Mouse (Mus musculus): ENCODE data around the gene Dazap1. TPM values are rescaled to one million over a fixed set of nuclear protein-coding genes. Genes with fewer than 3 reads are reported as not detected.

The Dazap1 gene
- polyA plus RNA-seq, 1 experiment from 2014 or later: 45.8 TPM

DNA sequence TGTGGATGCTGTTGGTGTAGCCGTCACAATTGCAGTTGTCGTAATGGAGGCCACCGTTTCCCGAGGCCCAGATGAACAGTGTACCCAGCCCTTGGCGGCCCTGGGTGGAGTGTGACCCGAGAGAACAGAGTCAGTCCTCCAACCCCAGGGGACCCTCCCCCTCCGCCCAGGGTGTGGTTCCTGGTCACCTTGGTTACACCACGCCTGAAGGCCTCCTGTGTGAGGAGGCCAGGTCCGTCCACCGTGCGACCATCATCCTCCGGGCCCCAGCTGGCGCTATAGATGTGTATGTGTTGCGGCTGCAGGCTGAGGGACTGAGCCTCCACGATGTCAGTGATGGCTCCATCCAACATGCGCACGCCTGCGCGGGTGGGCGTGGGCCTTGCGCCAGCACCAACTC is 63.8 kb downstream of the Dazap1 start:
- Histone ChIP-seq H3K27me3 (ENCODE audit: control insufficient read depth, insufficient read depth, low read length) (no peaks in the 10 kb centered on the region), H3K4me1 (ENCODE audit: control insufficient read depth, insufficient read depth, low read length) (peaks cover 19% of the 10 kb centered on the region; the same call in 1 of the 2 replicates)
- 77% methylated on average over 21 of the region's 21 CpGs for WGBS

DNA sequence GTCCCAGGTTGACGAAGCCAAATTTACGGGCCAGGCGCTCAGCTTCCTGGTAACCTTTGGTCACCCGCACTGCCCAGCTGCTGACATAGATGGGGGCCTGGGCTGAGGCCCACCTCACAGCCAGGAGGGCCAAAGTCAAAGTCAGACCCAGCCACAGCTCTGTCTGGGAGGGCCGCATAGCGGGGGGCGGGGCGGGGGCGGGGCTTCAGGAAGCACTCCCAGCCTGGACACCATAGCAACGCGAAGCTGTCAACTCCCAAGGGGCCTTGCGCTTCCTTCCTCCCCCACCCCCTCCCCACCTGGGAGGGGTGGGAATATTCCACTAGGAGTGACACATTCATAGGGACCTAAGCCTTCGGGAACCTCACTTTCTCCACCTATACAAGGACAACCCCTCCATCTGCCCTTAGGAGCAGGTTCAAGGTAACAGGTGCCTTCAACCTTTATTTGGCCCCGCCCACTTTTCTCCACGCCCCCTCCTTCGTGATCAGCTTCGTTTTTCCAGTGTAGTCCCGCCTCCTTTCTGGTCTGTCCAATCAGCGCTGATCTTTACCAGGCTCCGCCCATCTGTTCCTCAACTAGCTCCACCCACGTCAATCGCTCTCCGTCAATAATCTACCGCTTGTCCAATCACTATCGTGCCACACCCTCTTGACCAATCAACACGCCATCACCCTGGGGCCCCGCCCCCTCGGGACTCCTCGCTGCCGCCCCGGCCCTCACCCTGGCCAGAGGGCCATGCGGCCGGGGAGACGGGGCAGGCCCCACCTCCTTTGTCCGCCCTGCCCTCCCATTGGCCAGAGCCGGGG is 68.2 kb downstream of the Dazap1 start, which contains the start of the genes Pcsk4 and Reep6:
Gene Pcsk4, minus strand, starts transcription at position 226 of the 809 bp plus-strand sequence.
Gene Reep6, plus strand, starts transcription at position 681 of the 809 bp plus-strand sequence.
- peak; percentile 96 for ATAC-seq (ENCODE audit: low FRiP score, low TSS enrichment)
- Histone ChIP-seq H3K9me3 (ENCODE audit: control insufficient read depth, low read length) (no peaks in the 10 kb centered on the region), H3K9ac (ENCODE audit: low read depth, low read length) (peak within 1 kb of the TSS; percentile 58), H3K4me2 (replicated peaks; ENCODE audit: low read depth, low read length) (peak within 1 kb of the TSS; percentile 91), H3K36me3 (ENCODE audit: control insufficient read depth, insufficient read depth, low read length) (no peaks in the 10 kb centered on the region), H3K27me3 (ENCODE audit: control insufficient read depth, insufficient read depth, low read length) (peaks cover 6% of the 10 kb centered on the region), H3K27ac (ENCODE audit: low read depth, low read length) (no peak within 1 kb of the TSS), H3K4me1 (ENCODE audit: control insufficient read depth, insufficient read depth, low read length) (peaks cover 11% of the 10 kb centered on the region), H3K4me3 (ENCODE audit: low read length) (peak within 1 kb of the TSS; percentile 44)
- WGBS: 3% methylated on average over 36 of the region's 36 CpGs

More for the DNA sequence above, 63.8 kb downstream of the Dazap1 start:
- Histone ChIP-seq H3K4me2 (replicated peaks; ENCODE audit: low read depth, low read length) (no peak overlapping the region), H3K9me3 (ENCODE audit: control insufficient read depth, low read length) (no peaks in the 10 kb centered on the region), H3K36me3 (ENCODE audit: control insufficient read depth, insufficient read depth, low read length) (no peaks in the 10 kb centered on the region), H3K4me3 (ENCODE audit: low read length) (no peak overlapping the region), H3K9ac (ENCODE audit: low read depth, low read length) (no peak overlapping the region), H3K27ac (ENCODE audit: low read depth, low read length) (no peak overlapping the region)
- no peak for ATAC-seq (ENCODE audit: low FRiP score, low TSS enrichment)

DNA sequence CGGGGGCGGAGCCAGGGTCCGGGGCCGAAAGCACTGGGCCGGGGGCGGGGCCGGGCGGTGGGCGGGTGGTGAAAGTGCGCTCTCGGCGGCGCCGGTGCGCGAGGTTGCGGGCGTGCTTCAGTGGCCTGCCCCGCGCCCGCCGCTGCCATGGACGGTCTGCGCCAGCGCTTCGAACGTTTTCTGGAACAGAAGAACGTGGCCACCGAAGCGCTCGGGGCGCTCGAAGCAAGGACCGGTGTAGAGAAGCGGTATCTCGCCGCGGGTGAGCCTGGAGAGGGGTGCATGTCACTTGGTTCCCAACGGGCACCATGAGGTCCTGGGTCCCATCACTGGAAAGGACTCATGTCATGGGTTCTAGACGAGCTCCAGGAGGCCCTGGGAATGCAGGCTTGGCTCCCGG is 68.8 kb downstream of the Dazap1 start:
- H3K9ac ChIP-seq (ENCODE audit: low read depth, low read length): peak overlapping the region; percentile 58

DNA sequence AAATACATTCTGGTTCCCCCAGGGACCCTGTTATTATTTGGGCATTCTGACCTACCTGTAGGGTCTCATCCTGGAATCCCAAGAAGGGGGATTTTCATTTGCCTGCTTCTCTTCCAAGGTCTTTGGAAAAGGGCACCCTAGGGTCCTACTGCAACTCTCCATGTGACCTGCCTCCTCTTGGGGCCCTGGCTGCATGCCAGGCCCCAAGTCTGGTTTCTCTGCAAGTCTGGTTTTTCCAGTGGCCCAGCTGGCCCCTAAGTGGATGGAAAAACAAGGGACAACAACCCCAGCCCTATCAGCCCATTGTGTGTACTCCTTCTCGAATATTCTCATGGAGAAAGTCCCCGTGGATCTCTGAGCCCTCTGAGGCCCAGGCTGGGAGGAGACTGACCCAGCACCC is 69.6 kb downstream of the Dazap1 start:
- Histone ChIP-seq H3K4me3 (ENCODE audit: low read length) (peak overlapping the region; percentile 44; the same call in 1 of the 2 replicates), H3K4me1 (ENCODE audit: control insufficient read depth, insufficient read depth, low read length) (peaks cover 11% of the 10 kb centered on the region), H3K4me2 (replicated peaks; ENCODE audit: low read depth, low read length) (no peak overlapping the region; the same call in 1 of the 2 replicates), H3K27me3 (ENCODE audit: control insufficient read depth, insufficient read depth, low read length) (peaks cover 6% of the 10 kb centered on the region), H3K9me3 (ENCODE audit: control insufficient read depth, low read length) (no peaks in the 10 kb centered on the region), H3K9ac (ENCODE audit: low read depth, low read length) (peak overlapping the region; percentile 58; the same call in 1 of the 2 replicates), H3K27ac (ENCODE audit: low read depth, low read length) (no peak overlapping the region), H3K36me3 (ENCODE audit: control insufficient read depth, insufficient read depth, low read length) (no peaks in the 10 kb centered on the region; the same call in 1 of the 2 replicates)
- ATAC-seq (ENCODE audit: low FRiP score, low TSS enrichment): no peak
- WGBS: 76% methylated on average over 2 of the region's 2 CpGs

More for the DNA sequence above, 68.8 kb downstream of the Dazap1 start:
- peaks cover 6% of the 10 kb centered on the region for H3K27me3 ChIP-seq (ENCODE audit: control insufficient read depth, insufficient read depth, low read length)
- H3K9me3 ChIP-seq (ENCODE audit: control insufficient read depth, low read length): no peaks in the 10 kb centered on the region
- peak overlapping the region; percentile 44 for H3K4me3 ChIP-seq (ENCODE audit: low read length)
- no peak overlapping the region for H3K27ac ChIP-seq (ENCODE audit: low read depth, low read length)
- peak overlapping the region; percentile 91 for H3K4me2 ChIP-seq (replicated peaks; ENCODE audit: low read depth, low read length)
- H3K36me3 ChIP-seq (ENCODE audit: control insufficient read depth, insufficient read depth, low read length): no peaks in the 10 kb centered on the region
- WGBS: 1% methylated on average over 30 of the region's 41 CpGs
- no peak for ATAC-seq (ENCODE audit: low FRiP score, low TSS enrichment)
- H3K4me1 ChIP-seq (ENCODE audit: control insufficient read depth, insufficient read depth, low read length): peaks cover 11% of the 10 kb centered on the region

DNA sequence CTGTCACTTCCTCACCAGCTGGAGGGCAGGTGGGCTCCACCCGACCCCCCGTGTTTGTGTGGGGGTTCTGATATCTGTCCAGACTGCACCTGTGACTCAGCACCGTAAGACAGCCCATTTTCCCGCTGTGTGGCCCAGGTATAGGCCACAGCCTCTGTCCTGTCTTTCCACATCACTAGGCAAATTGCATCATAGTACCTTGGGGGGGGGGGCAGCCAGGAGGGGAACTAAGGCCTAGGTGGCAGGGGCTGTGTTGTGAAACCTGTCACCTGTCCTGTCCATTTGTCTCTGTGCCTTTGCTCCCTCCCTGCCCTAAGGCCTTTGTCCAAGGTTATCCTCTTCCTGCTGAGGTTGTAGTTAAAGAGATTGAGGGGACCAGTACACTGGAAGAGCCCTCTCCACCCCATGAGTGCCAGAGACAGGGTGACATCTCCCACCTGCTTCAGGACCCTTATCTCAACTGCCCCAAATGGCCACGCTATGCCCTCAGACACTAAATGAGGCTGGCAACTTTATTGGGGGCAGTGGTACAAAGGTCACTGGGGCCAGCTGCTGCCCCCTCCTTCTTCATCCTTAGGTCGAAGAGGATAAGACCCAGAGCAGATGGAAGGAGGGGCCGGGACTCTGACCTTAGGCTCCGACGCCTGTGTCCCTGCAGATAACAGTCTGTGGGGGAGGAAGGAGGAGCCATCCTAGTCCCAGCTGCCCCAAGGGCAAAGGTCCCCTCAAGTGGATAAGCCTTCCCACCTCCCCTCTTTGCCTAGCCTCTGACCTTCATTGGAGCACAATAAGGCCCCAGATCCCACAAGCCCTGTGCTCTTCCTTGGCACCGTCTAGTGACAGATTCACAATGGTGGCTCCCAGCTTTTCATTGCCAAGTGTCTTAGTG is 70.6 kb downstream of the Dazap1 start:
- H3K9ac ChIP-seq (ENCODE audit: low read depth, low read length): no peak overlapping the region
- no peak overlapping the region for H3K27ac ChIP-seq (ENCODE audit: low read depth, low read length)
- WGBS: 54% methylated on average over 10 of the region's 10 CpGs
- no peak overlapping the region for H3K4me2 ChIP-seq (replicated peaks; ENCODE audit: low read depth, low read length)
- ATAC-seq (ENCODE audit: low FRiP score, low TSS enrichment): no peak
- no peaks in the 10 kb centered on the region for H3K9me3 ChIP-seq (ENCODE audit: control insufficient read depth, low read length)
- peaks cover 11% of the 10 kb centered on the region for H3K4me1 ChIP-seq (ENCODE audit: control insufficient read depth, insufficient read depth, low read length)
- H3K36me3 ChIP-seq (ENCODE audit: control insufficient read depth, insufficient read depth, low read length): no peaks in the 10 kb centered on the region; the same call in 1 of the 2 replicates
- H3K4me3 ChIP-seq (ENCODE audit: low read length): no peak overlapping the region
- peaks cover 6% of the 10 kb centered on the region for H3K27me3 ChIP-seq (ENCODE audit: control insufficient read depth, insufficient read depth, low read length)

DNA sequence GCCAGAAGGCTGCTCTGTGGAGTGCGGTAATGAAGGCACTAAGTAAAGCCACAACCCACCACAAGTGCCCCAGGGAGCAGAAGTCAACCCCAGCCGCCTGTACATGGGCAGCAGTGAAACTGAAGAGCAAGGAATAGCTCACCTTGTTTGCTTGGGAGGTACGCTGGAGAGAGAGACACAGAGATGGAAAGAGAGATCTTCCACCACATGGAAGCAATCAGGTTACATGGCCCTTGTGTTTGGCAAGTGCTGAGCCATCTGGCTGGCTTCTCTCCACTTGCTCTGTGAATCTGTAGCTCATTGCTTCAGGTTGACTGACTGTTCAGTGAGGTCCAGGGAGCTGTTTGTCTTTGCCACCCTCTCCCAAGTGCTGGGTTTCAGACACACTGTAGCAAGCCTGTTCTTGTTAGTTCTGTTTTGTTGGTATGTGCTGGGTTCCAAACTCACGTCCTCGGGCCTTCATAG is 71.3 kb downstream of the Dazap1 start:
- Histone ChIP-seq H3K4me1 (ENCODE audit: control insufficient read depth, insufficient read depth, low read length) (peaks cover 11% of the 10 kb centered on the region), H3K4me3 (ENCODE audit: low read length) (no peak overlapping the region), H3K27me3 (ENCODE audit: control insufficient read depth, insufficient read depth, low read length) (peaks cover 6% of the 10 kb centered on the region), H3K36me3 (ENCODE audit: control insufficient read depth, insufficient read depth, low read length) (no peaks in the 10 kb centered on the region; the same call in 1 of the 2 replicates), H3K4me2 (replicated peaks; ENCODE audit: low read depth, low read length) (no peak overlapping the region), H3K9me3 (ENCODE audit: control insufficient read depth, low read length) (no peaks in the 10 kb centered on the region), H3K9ac (ENCODE audit: low read depth, low read length) (no peak overlapping the region), H3K27ac (ENCODE audit: low read depth, low read length) (no peak overlapping the region)
- WGBS: 85% methylated on average over 5 of the region's 5 CpGs
- ATAC-seq (ENCODE audit: low FRiP score, low TSS enrichment): no peak

DNA sequence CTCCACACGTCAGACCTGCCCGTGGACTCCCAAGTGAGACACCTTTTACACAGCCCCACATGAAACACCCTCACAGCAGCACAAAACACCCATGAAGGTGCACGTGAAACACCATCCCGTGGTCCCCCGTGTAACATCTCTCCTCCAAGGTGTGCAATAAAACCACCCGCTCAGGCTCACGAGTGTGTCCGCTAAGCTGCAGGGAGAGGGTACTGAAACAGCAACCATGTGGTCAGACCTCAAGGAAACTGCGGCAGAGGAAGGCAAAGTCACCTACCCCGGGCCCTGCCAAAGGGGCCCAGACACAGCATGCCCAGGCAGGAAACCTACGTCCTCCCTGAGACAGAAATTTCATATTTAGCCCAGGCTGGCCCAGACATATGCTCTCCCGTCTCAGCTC is 75.0 kb downstream of the Dazap1 start:
- Histone ChIP-seq H3K9me3 (ENCODE audit: control insufficient read depth, low read length) (no peaks in the 10 kb centered on the region), H3K4me2 (replicated peaks; ENCODE audit: low read depth, low read length) (no peak overlapping the region), H3K27ac (ENCODE audit: low read depth, low read length) (no peak overlapping the region), H3K4me3 (ENCODE audit: low read length) (no peak overlapping the region), H3K4me1 (ENCODE audit: control insufficient read depth, insufficient read depth, low read length) (no peaks in the 10 kb centered on the region), H3K36me3 (ENCODE audit: control insufficient read depth, insufficient read depth, low read length) (no peaks in the 10 kb centered on the region; the same call in 1 of the 2 replicates), H3K9ac (ENCODE audit: low read depth, low read length) (no peak overlapping the region), H3K27me3 (ENCODE audit: control insufficient read depth, insufficient read depth, low read length) (peaks cover 11% of the 10 kb centered on the region)
- no peak for ATAC-seq (ENCODE audit: low FRiP score, low TSS enrichment)
- 88% methylated on average over 12 of the region's 12 CpGs for WGBS
